Mouse (Mus musculus) G1E (cell line): ENCODE measurements around the gene Sema6b. TPM values are rescaled to one million over a fixed set of nuclear protein-coding genes. Genes with fewer than 3 reads are reported as not detected.

Experiments
- ATAC-seq: 2 replicates; pipeline ENCODE4 v1.8.0; 2016; ENCODE audit warnings: mild to moderate bottlenecking; ENCODE audit not compliant: insufficient number of reproducible peaks, poor library complexity, low FRiP score, severe bottlenecking; ENCODE audit errors: extremely low read depth
- DNase-seq: peaks from one replicate; pipeline ENCODE4 v3.0.0; 2012; ENCODE audit warnings: low spot score
- H3K27me3 ChIP-seq: 2 replicates; pipeline ENCODE4 v1.6.1; 2012; ENCODE audit warnings: mild to moderate bottlenecking, low read length, inconsistent platforms; ENCODE audit not compliant: insufficient read depth
- H3K36me3 ChIP-seq: replicated peaks from 2 replicates; pipeline ENCODE3; 2012; ENCODE audit warnings: mild to moderate bottlenecking, inconsistent platforms
- H3K4me1 ChIP-seq: 2 replicates; pipeline ENCODE4 v1.6.1; 2012; ENCODE audit warnings: low read depth, low read length, inconsistent platforms, mixed read lengths; ENCODE audit not compliant: insufficient read depth
- H3K4me3 ChIP-seq: 2 replicates; pipeline ENCODE4 v1.5.1; 2012; ENCODE audit warnings: low read depth, mild to moderate bottlenecking, inconsistent platforms, low read length, moderate library complexity, mixed read lengths
- H3K9me3 ChIP-seq: replicated peaks from 2 replicates; pipeline ENCODE4 v1.6.1; 2012; ENCODE audit warnings: inconsistent platforms
- CTCF ChIP-seq: IDR thresholded peaks from 2 replicates; pipeline ENCODE4 v1.5.1; 2012; ENCODE audit warnings: low read depth, low read length, inconsistent platforms, mixed read lengths
- GATA1 ChIP-seq: IDR thresholded peaks from 2 replicates; pipeline ENCODE4 v1.6.1; 2012; ENCODE audit warnings: borderline replicate concordance, low read length, inconsistent platforms, mixed read lengths
- GATA2 ChIP-seq: IDR thresholded peaks from 2 replicates; pipeline ENCODE4 v1.6.1; 2012; ENCODE audit warnings: low read depth, low read length, inconsistent platforms, borderline replicate concordance
- POLR2AphosphoS5 ChIP-seq: IDR thresholded peaks from 2 replicates; pipeline ENCODE4 v1.6.1; 2012; ENCODE audit warnings: low read depth, low read length, inconsistent platforms; ENCODE audit not compliant: insufficient replicate concordance
- TAL1 ChIP-seq: conservative IDR thresholded peaks from 2 replicates; pipeline ENCODE4 v1.6.1; 2012; ENCODE audit warnings: low read depth, low read length, inconsistent platforms, mixed read lengths
- polyA plus RNA-seq: library from polyadenylated mRNA; stranded (reverse); fragments of >175 nt; gene quantifications from 2 replicates; pipeline ENCODE4 v1.2.3, GENCODE M21; 2012
- total RNA-seq, 2 experiments: library from RNA; stranded (forward) in 1 of 2; stranded (reverse) in 1 of 2; fragments of 200-1000 nt in 1 of 2; fragments of >200 nt in 1 of 2; fragmentation: Nextera tagmentation in 1 of 2; gene quantifications; 2 replicates each; pipeline ENCODE4 v1.2.3; 2014 to 2017

The Sema6b gene
- total and polyA plus RNA-seq, 3 experiments = 2.7 to 14.1 (median 3.4) TPM

- no peak for DNase-seq
- no peaks in the 10 kb centered on the region for H3K9me3 ChIP-seq
- no peak for TF ChIP-seq GATA2
- TF ChIP-seq GATA1 = no peak
- TF ChIP-seq TAL1 = no peak
- TF ChIP-seq POLR2AphosphoS5 = no peak
- no peak for TF ChIP-seq CTCF
- H3K36me3 ChIP-seq = no peaks in the 10 kb centered on the region
- H3K27me3 ChIP-seq = peaks cover 47% of the 10 kb centered on the region
- peaks cover 40% of the 10 kb centered on the region for H3K4me1 ChIP-seq
- no peak overlapping the region for H3K4me3 ChIP-seq
- no peak for ATAC-seq
Observed at GRCm38 (mm10) chr17:56164510-56164909, 24.4 kb upstream of the Sema6b start.

GRCm38 (mm10) chr17:56163523-56164102 is 23.5 kb upstream of the Sema6b start:
- Histone ChIP-seq H3K9me3 (no peaks in the 10 kb centered on the region), H3K36me3 (no peaks in the 10 kb centered on the region), H3K4me3 (no peak overlapping the region), H3K27me3 (peaks cover 47% of the 10 kb centered on the region), H3K4me1 (peaks cover 40% of the 10 kb centered on the region)
- ATAC-seq = no peak
- no peak for DNase-seq
- TF ChIP-seq CTCF (no peak), POLR2AphosphoS5 (no peak), TAL1 (no peak), GATA1 (no peak), GATA2 (no peak)

GRCm38 (mm10) chr17:56162231-56162774 is 22.2 kb upstream of the Sema6b start, which contains the start of gene Tnfaip8l1:
TSS of gene Tnfaip8l1 (plus strand) at chr17:56162477.
- ATAC-seq (peak; percentile 100), DNase-seq (peak; percentile 99)
- peaks cover 43% of the 10 kb centered on the region for H3K4me1 ChIP-seq
- H3K36me3 ChIP-seq = no peaks in the 10 kb centered on the region
- H3K4me3 ChIP-seq = peak within 1 kb of the TSS; percentile 69
- TF ChIP-seq GATA1 = no peak
- TF ChIP-seq POLR2AphosphoS5 = no peak
- TF ChIP-seq TAL1 = no peak
- no peak for TF ChIP-seq GATA2
- TF ChIP-seq CTCF = no peak
- peaks cover 48% of the 10 kb centered on the region for H3K27me3 ChIP-seq
- H3K9me3 ChIP-seq = no peaks in the 10 kb centered on the region

GRCm38 (mm10) chr17:56159729-56160128 is 19.6 kb upstream of the Sema6b start:
- peaks cover 61% of the 10 kb centered on the region for H3K27me3 ChIP-seq
- H3K4me3 ChIP-seq = no peak overlapping the region
- ATAC-seq (no peak), DNase-seq (peak; percentile 65)
- H3K4me1 ChIP-seq = peaks cover 37% of the 10 kb centered on the region
- H3K36me3 ChIP-seq = no peaks in the 10 kb centered on the region
- H3K9me3 ChIP-seq = no peaks in the 10 kb centered on the region
- TF ChIP-seq CTCF (peak; percentile 79), POLR2AphosphoS5 (no peak)

GRCm38 (mm10) chr17:56153643-56154042 is 13.5 kb upstream of the Sema6b start:
- peaks cover 81% of the 10 kb centered on the region for H3K27me3 ChIP-seq
- DNase-seq (no peak), ATAC-seq (no peak)
- H3K36me3 ChIP-seq = no peaks in the 10 kb centered on the region
- no peaks in the 10 kb centered on the region for H3K9me3 ChIP-seq
- H3K4me1 ChIP-seq = peaks cover 5% of the 10 kb centered on the region; the same call in 1 of the 2 replicates
- H3K4me3 ChIP-seq = no peak overlapping the region
- TF ChIP-seq POLR2AphosphoS5 (no peak), TAL1 (no peak), GATA2 (no peak), CTCF (no peak), GATA1 (no peak)

- H3K9me3 ChIP-seq = no peaks in the 10 kb centered on the region
- TF ChIP-seq GATA2 (no peak), CTCF (no peak)
- no peaks in the 10 kb centered on the region for H3K36me3 ChIP-seq
- no peaks in the 10 kb centered on the region for H3K4me1 ChIP-seq
- ATAC-seq (no peak), DNase-seq (no peak)
- H3K27me3 ChIP-seq = peaks cover 79% of the 10 kb centered on the region
- H3K4me3 ChIP-seq = no peak overlapping the region
Observed at GRCm38 (mm10) chr17:56149897-56150296, 9.8 kb upstream of the Sema6b start.
